Mouse (Mus musculus) ES-Bruce4 (cell line): ENCODE measurements around the gene Ndufa11. TPM values are rescaled to one million over a fixed set of nuclear protein-coding genes. Genes with fewer than 3 reads are reported as not detected.

ENCODE experiments used
- H3K27ac ChIP-seq: 2 replicates; pipeline ENCODE4 v1.5.1; 2012; ENCODE audit warnings: low read length, inconsistent platforms; ENCODE audit not compliant: insufficient read depth
- H3K27me3 ChIP-seq: 2 replicates; pipeline ENCODE4 v1.6.1; 2012; ENCODE audit warnings: mild to moderate bottlenecking, low read length, inconsistent platforms; ENCODE audit not compliant: control insufficient read depth, poor library complexity, insufficient read depth, severe bottlenecking
- H3K36me3 ChIP-seq: 2 replicates; pipeline ENCODE4 v1.6.1; 2012; ENCODE audit warnings: inconsistent platforms, mild to moderate bottlenecking, low read length, moderate library complexity; ENCODE audit not compliant: control insufficient read depth, poor library complexity, insufficient read depth, severe bottlenecking
- H3K4me1 ChIP-seq: one replicate; pipeline ENCODE4 v1.8.1; 2011; ENCODE audit warnings: low read length; ENCODE audit not compliant: control insufficient read depth, insufficient read depth
- H3K4me3 ChIP-seq: 2 replicates; pipeline ENCODE4 v1.5.1; 2011; ENCODE audit warnings: low read depth, mild to moderate bottlenecking, low read length
- H3K9ac ChIP-seq: 2 replicates; pipeline ENCODE4 v1.6.1; 2012; ENCODE audit warnings: low read depth, mild to moderate bottlenecking, inconsistent platforms; ENCODE audit not compliant: poor library complexity, severe bottlenecking
- H3K9me3 ChIP-seq: replicated peaks from 2 replicates; pipeline ENCODE4 v1.6.1; 2012; ENCODE audit warnings: mild to moderate bottlenecking, low read length, inconsistent platforms; ENCODE audit not compliant: control insufficient read depth, poor library complexity, insufficient read depth, severe bottlenecking
- CTCF ChIP-seq: IDR thresholded peaks from one replicate; pipeline ENCODE4 v1.8.1; 2011; ENCODE audit warnings: low read depth, low read length
- EP300 ChIP-seq: IDR thresholded peaks from 2 replicates; pipeline ENCODE4 v1.6.1; 2011; ENCODE audit warnings: low read depth, low read length; ENCODE audit not compliant: insufficient read depth
- POLR2A ChIP-seq: IDR thresholded peaks from one replicate; pipeline ENCODE4 v1.8.1; 2011; ENCODE audit warnings: low read length; ENCODE audit not compliant: insufficient read depth
- polyA plus RNA-seq: library from polyadenylated mRNA; stranded (reverse); fragments of >200 nt; gene quantifications from 2 replicates; pipeline ENCODE4 v1.2.4, GENCODE M21; 2011; ENCODE audit warnings: low read depth; ENCODE audit not compliant: missing spikeins, insufficient read depth, insufficient read length

Gene Ndufa11
- 152 and 177 TPM in 2 replicates for polyA plus RNA-seq

DNA sequence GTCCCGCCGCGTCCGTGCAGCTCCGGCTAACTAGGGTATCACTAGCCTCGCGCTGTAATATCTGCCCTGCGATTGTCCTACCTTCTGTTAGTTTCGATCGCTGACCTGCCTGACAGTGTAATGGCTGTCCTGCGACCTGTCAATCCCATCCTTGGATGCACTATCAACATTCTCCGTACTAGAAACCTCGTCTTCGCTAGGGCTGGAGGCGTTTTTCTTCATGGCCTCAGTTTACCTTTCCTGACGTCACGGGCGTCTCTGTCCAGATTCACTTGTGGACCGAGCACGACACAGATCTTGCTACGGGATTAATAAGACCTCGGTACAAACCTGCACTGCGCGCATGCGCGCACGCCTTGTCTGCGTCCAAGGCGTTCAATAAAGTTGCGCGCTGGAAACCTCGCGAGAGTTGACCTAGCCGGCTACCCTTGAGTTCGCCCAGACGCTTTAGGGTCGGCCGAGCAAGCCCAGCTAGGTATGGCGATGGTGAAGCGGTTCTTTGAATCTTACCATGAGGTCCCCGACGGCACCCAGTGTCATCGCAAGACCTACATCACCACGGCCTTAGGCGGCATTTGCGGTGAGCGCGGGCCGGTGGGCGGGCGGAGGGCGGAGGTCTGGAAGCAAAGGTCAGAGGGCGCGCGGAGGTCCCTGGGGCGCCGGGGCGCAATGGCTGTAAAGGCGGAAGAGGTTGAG lies at the start of gene Ndufa11, which contains the start of gene Vmac:
Gene Ndufa11 (plus strand): TSS at position 405 of the 696 bp plus-strand sequence.
Gene Vmac (minus strand): TSS at position 660 of the 696 bp plus-strand sequence.
- Histone ChIP-seq H3K27me3 (no peaks in the 10 kb centered on the region), H3K27ac (peak within 1 kb of the TSS; percentile 71), H3K9me3 (no peaks in the 10 kb centered on the region), H3K4me1 (no peaks in the 10 kb centered on the region), H3K4me3 (peak within 1 kb of the TSS; percentile 94), H3K36me3 (no peaks in the 10 kb centered on the region), H3K9ac (peak within 1 kb of the TSS; percentile 84)
- TF ChIP-seq CTCF (no peak), EP300 (0 out of 2 replicates have a peak, but pooled peaks have one; percentile 4), POLR2A (peak; percentile 70)

DNA sequence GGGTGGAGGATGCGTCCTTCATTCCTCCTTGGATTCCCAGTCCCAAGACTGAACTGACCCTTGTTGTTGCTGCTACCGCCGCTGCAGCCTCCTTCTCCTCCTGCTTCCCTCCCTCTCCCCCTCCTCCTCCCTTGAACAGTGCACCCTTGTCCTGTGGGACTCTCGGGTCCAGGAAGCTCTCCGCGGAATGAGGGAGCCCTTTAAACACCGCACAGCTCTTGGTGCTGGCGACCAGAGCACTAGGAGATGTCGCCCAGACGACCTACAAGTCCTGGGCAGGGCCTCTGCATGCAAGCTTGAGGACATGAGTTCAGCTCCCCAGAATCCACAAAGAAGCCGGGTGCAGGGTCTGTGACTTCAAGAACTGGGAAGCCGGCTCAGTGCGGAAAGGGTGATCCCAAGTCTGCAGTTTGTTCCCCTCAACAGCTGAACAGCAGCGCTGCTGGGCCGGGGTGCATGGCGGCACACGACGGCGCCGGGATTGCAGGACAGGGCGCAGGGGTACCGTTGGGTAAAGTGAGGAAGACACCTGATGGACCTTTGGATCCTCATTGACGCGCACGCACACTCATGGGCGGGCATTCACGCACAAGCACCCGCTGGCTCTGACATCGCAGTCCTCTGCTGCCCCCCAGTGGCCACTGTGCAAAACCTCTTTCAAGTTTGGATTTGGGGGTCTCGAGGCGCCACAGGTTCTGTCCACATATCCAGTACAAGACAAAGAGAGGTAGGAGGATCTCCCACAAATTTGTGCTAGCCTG lies 49.0 kb upstream of the Ndufa11 start:
- Histone ChIP-seq H3K9ac (peak overlapping the region; percentile 35), H3K4me3 (peak overlapping the region; percentile 61), H3K4me1 (peaks cover 4% of the 10 kb centered on the region), H3K36me3 (no peaks in the 10 kb centered on the region), H3K27me3 (no peaks in the 10 kb centered on the region), H3K9me3 (no peaks in the 10 kb centered on the region), H3K27ac (no peak overlapping the region)
- TF ChIP-seq EP300, result peak; percentile 38; the same call in 1 of the 2 replicates
- peak; percentile 90 for TF ChIP-seq CTCF
- TF ChIP-seq POLR2A, result no peak

DNA sequence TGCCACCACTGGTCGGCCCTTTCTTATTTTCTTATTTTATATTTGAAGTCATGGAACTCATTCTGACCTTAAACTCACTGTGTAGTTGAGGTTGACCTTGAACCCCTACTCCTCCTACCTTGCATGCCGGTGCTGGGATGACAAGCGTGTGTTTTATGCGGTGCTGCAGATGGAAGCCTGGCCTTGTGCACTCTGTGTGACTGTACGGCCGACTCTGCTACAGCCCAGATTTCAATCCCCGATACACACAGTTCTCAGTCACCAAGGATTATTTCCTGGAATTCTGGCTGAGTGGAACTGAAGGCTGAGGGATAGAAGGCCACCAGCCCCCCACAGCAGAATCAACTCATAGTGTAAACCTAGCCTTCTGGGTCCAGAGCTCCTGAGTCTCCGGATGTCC lies 47.8 kb upstream of the Ndufa11 start:
- TF ChIP-seq CTCF, result no peak
- no peak for TF ChIP-seq EP300
- TF ChIP-seq POLR2A, result no peak
- H3K4me3 ChIP-seq, result no peak overlapping the region
- peaks cover 3% of the 10 kb centered on the region for H3K4me1 ChIP-seq
- H3K9ac ChIP-seq, result no peak overlapping the region
- no peaks in the 10 kb centered on the region for H3K27me3 ChIP-seq
- H3K27ac ChIP-seq, result no peak overlapping the region
- no peaks in the 10 kb centered on the region for H3K36me3 ChIP-seq
- H3K9me3 ChIP-seq, result no peaks in the 10 kb centered on the region

DNA sequence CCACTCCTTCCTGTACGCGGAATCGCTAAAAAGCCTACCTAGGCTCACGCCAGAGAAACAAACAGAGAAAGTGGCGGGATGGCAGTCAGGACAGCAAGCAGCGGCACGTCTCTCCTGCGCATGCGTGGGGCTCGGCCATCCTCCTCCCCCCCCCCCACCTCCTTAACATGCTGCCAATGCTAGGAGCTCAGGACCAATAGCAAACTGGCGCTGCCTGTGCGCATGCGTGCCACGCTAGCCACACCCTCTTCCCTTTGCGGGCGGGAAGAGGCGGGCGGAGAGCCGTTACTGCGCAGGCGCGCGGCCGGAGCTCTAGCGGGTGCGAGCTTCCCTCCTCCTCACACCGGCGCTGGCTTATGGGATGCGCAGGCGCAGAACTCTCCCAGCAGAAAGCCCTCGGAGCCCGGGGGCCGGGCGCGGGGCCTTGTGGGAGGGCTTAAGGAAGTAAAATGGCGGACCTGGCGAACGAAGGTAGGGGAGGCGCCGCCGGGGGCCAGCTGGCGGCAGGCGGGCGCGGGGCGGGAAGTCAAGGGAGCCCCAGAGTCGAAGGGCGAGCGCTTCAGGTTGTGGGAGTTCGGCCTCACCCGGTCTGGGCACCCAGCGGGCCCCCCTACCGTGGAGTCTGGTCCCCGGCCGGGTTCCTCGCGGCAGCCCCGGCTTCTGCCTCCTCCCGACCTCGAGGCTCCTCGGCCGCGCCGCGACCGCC lies 44.5 kb upstream of the Ndufa11 start, which contains the start of gene Ranbp3:
Gene Ranbp3 (plus strand): TSS at position 354 of the 706 bp plus-strand sequence.
- H3K9ac ChIP-seq, result peak within 1 kb of the TSS; percentile 99
- H3K27ac ChIP-seq, result peak within 1 kb of the TSS; percentile 88
- 0 out of 2 replicates have a peak, but pooled peaks cover 3% of the 10 kb centered on the region for H3K36me3 ChIP-seq
- no peaks in the 10 kb centered on the region for H3K9me3 ChIP-seq
- no peaks in the 10 kb centered on the region for H3K27me3 ChIP-seq
- peak; percentile 78 for TF ChIP-seq POLR2A
- TF ChIP-seq CTCF, result no peak
- H3K4me3 ChIP-seq, result peak within 1 kb of the TSS; percentile 91
- no peaks in the 10 kb centered on the region for H3K4me1 ChIP-seq

DNA sequence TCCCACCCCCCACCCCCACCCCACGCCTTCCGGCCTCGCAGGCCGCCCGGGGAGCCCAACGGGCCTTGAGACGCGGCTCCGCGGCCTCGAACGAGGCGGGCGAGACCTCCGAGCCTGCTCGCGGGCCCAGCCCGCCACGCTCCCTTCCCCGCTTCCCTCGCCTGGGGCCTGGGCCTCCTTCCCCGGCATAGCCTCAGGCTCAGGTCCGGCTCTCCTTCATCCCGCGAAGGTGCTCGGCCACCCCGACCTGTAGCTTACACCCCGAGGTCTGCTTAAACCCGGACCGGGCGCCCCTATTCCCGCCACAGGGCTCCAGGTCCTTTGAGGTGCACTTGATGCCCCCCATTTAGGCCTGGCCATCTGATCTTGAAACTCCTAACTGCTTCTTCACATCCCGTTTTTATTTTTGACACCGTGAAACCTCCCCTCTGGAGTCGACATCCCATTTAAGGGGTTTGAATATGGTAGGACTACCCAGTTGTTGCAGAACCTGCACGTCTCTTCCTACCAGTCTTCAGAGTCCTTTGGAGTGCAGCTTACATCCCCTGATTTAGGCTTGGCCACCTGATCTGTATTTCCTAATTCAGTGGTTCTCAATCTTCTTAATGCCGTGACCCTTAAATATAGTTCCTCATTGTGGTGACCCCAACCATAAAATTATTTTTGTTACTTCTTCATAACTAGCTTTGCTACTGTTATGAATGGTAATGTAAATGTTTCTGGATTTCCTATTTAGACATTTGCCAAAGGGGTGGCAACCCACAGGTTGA lies 43.7 kb upstream of the Ndufa11 start:
- no peak overlapping the region for H3K27ac ChIP-seq
- 0 out of 2 replicates have a peak, but pooled peaks cover 3% of the 10 kb centered on the region for H3K36me3 ChIP-seq
- H3K4me1 ChIP-seq, result no peaks in the 10 kb centered on the region
- peak overlapping the region; percentile 99 for H3K9ac ChIP-seq
- no peaks in the 10 kb centered on the region for H3K9me3 ChIP-seq
- H3K4me3 ChIP-seq, result peak overlapping the region; percentile 80
- no peak for TF ChIP-seq POLR2A
- no peak for TF ChIP-seq CTCF
- TF ChIP-seq EP300, result no peak
- no peaks in the 10 kb centered on the region for H3K27me3 ChIP-seq
